Mouse (Mus musculus) forebrain, embryonic 14.5 days (tissue): Measurements from ENCODE around the gene Nek4. TPM values are rescaled to one million over a fixed set of nuclear protein-coding genes. Genes with fewer than 3 reads are reported as not detected.
A peak's percentile ranks its signal among the peaks of the same experiment; 100 is the strongest.

Experiments
- ATAC-seq: fragments of 200-750 bp; cut with Nextera tagmentation; 2 replicates; pipeline ENCODE4 v1.8.0; 2017; ENCODE audit warnings: mild to moderate bottlenecking, moderate library complexity
- DNase-seq: peaks from one replicate; pipeline ENCODE4 v3.0.0-alpha.2; 2015; ENCODE audit warnings: low spot score
- H3K27ac ChIP-seq: fragments of 300-500 bp; sonication (generic); 2 replicates; pipeline ENCODE4 v1.5.1; 2014; ENCODE audit warnings: low read depth, mild to moderate bottlenecking, control low read depth, low read length, moderate library complexity
- H3K27me3 ChIP-seq: fragments of 300-500 bp; sonication (generic); replicated peaks from 2 replicates; pipeline ENCODE4 v1.6.1; 2014; ENCODE audit warnings: low read length, control low read depth, mixed read lengths; ENCODE audit not compliant: control insufficient read depth, insufficient read depth
- H3K36me3 ChIP-seq: fragments of 300-500 bp; sonication (generic); 2 replicates; pipeline ENCODE4 v1.6.1; 2014; ENCODE audit warnings: low read length, control low read depth; ENCODE audit not compliant: control insufficient read depth, insufficient read depth
- H3K4me1 ChIP-seq: fragments of 300-500 bp; sonication (generic); 2 replicates; pipeline ENCODE4 v1.6.1; 2014; ENCODE audit warnings: antibody characterized with exemption, low read length, control low read depth; ENCODE audit not compliant: control insufficient read depth, insufficient read depth
- H3K4me2 ChIP-seq: fragments of 300-500 bp; sonication (generic); 2 replicates; pipeline ENCODE4 v1.6.1; 2014; ENCODE audit warnings: mild to moderate bottlenecking, control low read depth, low read length
- H3K4me3 ChIP-seq: fragments of 300-500 bp; sonication (generic); 2 replicates; pipeline ENCODE4 v1.5.1; 2014; ENCODE audit warnings: low read depth, low read length, control low read depth
- H3K9ac ChIP-seq: fragments of 300-500 bp; sonication (generic); 2 replicates; pipeline ENCODE4 v1.6.1; 2014; ENCODE audit warnings: mild to moderate bottlenecking, low read length, control low read depth, moderate library complexity
- H3K9me3 ChIP-seq: fragments of 300-500 bp; sonication (generic); replicated peaks from 2 replicates; pipeline ENCODE4 v1.6.1; 2016; ENCODE audit warnings: low read length, control low read depth, mixed read lengths; ENCODE audit not compliant: control insufficient read depth
- WGBS: fragments of 180-500 bp; shearing (Covaris S2); extraction: QIAGEN DNeasy Blood & Tissue Kit; methylation state at CpG from one replicate; pipeline ENCODE4 v1.1.7; 2014; 5-methylcytosine and 5-hydroxymethylcytosine counted together
- polyA plus RNA-seq: library from polyadenylated mRNA; unstranded; fragments of >200 nt; fragmentation: Nextera tagmentation; extraction: Ambion mirVana; gene quantifications from 2 replicates; pipeline ENCODE4 v1.2.1, GENCODE M21; 2014

The Nek4 gene
- polyA plus RNA-seq, 1 experiment from 2014 or later = 11.2 TPM

DNA sequence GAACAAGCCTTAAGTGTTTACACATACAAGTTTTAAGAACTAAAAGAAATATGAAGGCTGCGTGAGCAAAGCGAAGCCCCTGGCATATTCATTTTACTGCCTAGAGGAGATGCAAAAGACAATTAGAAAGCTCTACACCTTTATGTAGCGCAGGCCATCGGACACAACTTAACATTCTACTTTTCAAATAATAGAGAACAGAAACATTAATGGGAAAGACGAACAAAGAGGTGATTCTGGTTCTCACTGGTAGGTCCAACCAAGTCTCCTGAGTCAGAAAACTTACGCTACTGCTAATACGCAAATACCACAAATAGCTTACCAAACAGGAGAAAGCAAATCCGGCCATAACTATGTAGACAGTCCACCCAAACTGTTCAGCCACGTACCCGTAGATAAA is 49.2 kb downstream of the Nek4 start:
- 64% methylated on average over 10 of the region's 10 CpGs for WGBS
- Histone ChIP-seq H3K9me3 (no peaks in the 10 kb centered on the region), H3K27ac (no peak overlapping the region), H3K36me3 (0 out of 2 replicates have a peak, but pooled peaks cover 6% of the 10 kb centered on the region), H3K27me3 (no peaks in the 10 kb centered on the region), H3K9ac (peak overlapping the region; percentile 92), H3K4me1 (peaks cover 11% of the 10 kb centered on the region), H3K4me3 (peak overlapping the region; percentile 92), H3K4me2 (peak overlapping the region; percentile 56)
- no peak for DNase-seq
- no peak for ATAC-seq

DNA sequence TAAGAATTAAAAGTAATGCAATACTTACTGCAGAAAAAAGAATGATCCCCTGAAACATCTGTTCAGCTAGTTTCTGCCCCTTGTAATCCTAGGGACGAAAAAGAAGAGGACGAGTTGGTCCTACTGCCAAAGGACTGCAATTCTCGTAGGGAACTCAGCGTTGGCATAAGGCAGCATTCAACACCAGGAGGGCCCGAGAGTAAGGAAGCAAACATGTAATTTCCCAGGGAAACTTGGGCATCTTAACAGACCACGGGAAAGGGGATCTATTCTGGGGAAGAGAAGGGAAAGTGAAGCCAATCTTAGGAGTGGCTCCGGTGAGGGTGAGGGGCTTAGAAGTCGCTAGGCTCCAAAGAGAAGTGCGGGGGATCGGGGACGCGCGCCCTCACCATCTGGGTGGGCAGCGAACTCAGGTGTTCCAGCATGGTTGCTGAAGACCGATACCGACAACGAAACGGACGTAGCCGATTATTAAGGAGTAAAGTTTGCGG is 49.7 kb downstream of the Nek4 start:
- ATAC-seq = no peak; the same call in 1 of the 2 replicates
- H3K27me3 ChIP-seq = no peaks in the 10 kb centered on the region
- H3K4me1 ChIP-seq = peaks cover 11% of the 10 kb centered on the region
- 0 out of 2 replicates have a peak, but pooled peaks cover 9% of the 10 kb centered on the region for H3K36me3 ChIP-seq
- DNase-seq = no peak
- peak overlapping the region; percentile 92 for H3K9ac ChIP-seq
- H3K27ac ChIP-seq = no peak overlapping the region
- H3K4me2 ChIP-seq = peak overlapping the region; percentile 56
- H3K4me3 ChIP-seq = peak overlapping the region; percentile 92
- WGBS = under 1% methylated on average over 21 of the region's 21 CpGs
- no peaks in the 10 kb centered on the region for H3K9me3 ChIP-seq

DNA sequence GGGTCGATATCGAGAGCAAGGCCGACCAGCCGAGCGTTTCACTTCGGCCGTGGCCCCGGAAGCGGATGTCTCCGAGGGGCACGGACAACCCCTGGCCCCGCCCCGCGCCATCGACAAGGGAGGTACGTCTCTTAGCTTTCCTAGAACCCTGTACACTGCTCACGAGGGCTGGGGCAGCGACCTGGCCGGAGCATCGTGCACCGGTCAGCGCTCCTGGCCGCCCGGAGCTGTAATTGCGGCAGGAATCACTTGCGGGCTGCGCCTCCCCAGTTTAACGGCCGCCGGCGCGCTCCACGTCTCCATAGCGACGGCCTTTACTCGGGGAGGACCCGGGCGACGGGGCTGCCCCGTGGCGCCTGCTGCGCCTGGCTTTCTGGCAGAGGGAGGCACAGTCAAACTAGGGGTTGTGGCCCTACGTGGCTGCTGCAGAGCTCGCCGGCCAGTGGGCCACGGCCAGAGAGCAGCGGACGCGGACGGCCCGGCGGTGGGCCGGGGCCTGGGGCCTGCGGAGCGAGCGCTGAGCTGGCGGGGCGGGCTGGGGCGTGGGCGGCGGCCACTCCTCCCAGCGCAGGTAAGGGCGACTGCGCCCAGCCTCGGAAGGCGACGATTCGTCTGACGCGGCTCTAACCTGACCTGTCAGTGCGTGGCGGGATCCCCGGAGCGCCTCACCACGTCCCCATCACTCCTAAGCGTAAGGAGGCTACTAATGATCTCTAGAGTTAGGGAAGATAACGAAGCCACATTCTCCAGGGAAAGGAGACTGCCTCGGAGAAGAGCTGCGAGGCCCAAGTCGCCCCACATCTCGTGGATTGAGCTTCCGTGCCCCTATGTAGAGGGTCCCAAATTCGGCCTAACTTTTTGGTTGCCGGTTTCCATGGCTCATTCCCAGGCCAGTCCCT is 50.4 kb downstream of the Nek4 start, which contains the start of the genes Glt8d1 and Spcs1:
Gene Glt8d1 (plus strand): TSS at position 94 of the 899 bp plus-strand sequence.
Gene Spcs1 (minus strand): TSS at position 366 of the 899 bp plus-strand sequence.
- H3K4me1 ChIP-seq = peaks cover 11% of the 10 kb centered on the region
- DNase-seq (peak; percentile 82), ATAC-seq (peak; percentile 95)
- no peaks in the 10 kb centered on the region for H3K27me3 ChIP-seq
- peaks cover 11% of the 10 kb centered on the region; the same call in 1 of the 2 replicates for H3K36me3 ChIP-seq
- peak within 1 kb of the TSS; percentile 92 for H3K9ac ChIP-seq
- H3K9me3 ChIP-seq = no peaks in the 10 kb centered on the region
- H3K4me3 ChIP-seq = peak within 1 kb of the TSS; percentile 92
- H3K27ac ChIP-seq = peak within 1 kb of the TSS; percentile 89
- peak within 1 kb of the TSS; percentile 56 for H3K4me2 ChIP-seq
- under 1% methylated on average over 81 of the region's 84 CpGs for WGBS

DNA sequence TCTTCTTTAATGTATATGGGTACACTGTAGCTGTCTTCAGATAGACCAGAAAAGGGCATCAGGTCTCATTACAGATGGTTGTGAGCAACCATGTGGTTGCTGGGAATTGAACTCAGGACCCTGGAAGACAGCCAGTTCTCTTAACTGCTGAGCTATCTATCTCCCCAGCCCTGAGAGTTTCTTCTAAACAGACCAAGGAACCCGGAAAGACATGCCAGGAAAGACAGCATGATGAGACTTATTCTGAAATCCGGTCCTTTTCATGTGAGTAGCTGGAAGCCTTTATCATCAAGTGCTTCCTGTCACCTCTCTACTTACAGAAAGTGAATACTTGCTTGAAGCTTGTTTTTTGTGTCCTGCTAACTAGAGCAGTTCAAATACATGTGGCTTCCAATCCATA is 53.4 kb downstream of the Nek4 start:
- Histone ChIP-seq H3K4me1 (peaks cover 11% of the 10 kb centered on the region), H3K36me3 (peaks cover 35% of the 10 kb centered on the region), H3K9ac (no peak overlapping the region), H3K27me3 (no peaks in the 10 kb centered on the region), H3K4me2 (no peak overlapping the region), H3K9me3 (no peaks in the 10 kb centered on the region), H3K4me3 (no peak overlapping the region), H3K27ac (no peak overlapping the region)
- ATAC-seq (no peak), DNase-seq (no peak)
- WGBS = 83% methylated on average over 2 of the region's 2 CpGs

DNA sequence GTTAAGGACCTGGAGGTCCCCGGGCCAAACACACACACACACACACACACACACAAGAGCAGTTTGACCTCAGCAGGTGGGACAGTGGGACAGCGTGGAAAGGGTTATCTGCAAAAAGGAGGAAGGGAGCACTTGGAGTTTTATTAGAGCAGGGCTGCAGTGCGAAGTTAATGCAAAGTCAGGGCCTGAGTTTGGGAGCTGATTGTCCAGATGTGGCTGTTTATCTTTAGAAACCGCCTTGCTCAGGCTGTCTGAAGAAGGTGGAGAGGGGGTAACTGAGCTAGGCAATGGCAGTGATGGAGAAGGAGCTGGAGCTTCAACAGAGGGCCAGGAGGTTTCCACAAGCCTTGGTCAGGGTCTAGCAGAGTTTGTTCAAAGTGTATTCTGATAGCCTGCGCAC is 55.6 kb downstream of the Nek4 start:
- WGBS = 87% methylated on average over 5 of the region's 5 CpGs
- no peak overlapping the region for H3K27ac ChIP-seq
- no peak overlapping the region for H3K4me2 ChIP-seq
- H3K9me3 ChIP-seq = no peaks in the 10 kb centered on the region
- H3K4me3 ChIP-seq = no peak overlapping the region
- H3K4me1 ChIP-seq = peaks cover 6% of the 10 kb centered on the region
- H3K36me3 ChIP-seq = peaks cover 57% of the 10 kb centered on the region
- DNase-seq (no peak), ATAC-seq (no peak)
- H3K9ac ChIP-seq = no peak overlapping the region
- H3K27me3 ChIP-seq = no peaks in the 10 kb centered on the region

DNA sequence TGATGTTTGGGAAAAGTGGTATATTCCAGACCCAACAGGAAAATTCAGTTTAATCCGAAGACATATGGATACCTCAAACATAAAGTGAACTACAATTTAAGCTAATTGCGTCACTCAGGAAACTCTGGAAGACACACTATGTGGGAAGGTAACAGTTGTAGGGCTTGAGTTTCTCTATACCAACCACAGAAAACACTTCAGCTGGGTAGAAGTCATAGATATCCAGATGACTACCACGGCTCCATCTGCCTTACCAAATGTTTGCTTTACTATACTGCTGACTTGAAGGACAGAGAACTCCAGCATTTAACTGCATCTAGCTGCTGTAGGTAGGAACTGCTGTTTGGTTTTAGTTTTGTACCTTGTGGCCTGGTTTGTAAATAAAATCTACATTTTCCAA is 60.4 kb downstream of the Nek4 start:
- no peaks in the 10 kb centered on the region for H3K4me1 ChIP-seq
- no peaks in the 10 kb centered on the region for H3K9me3 ChIP-seq
- ATAC-seq (no peak), DNase-seq (no peak)
- H3K27me3 ChIP-seq = no peaks in the 10 kb centered on the region
- H3K27ac ChIP-seq = no peak overlapping the region
- H3K36me3 ChIP-seq = peaks cover 93% of the 10 kb centered on the region
- 91% methylated on average over 3 of the region's 3 CpGs for WGBS
- H3K4me2 ChIP-seq = no peak overlapping the region
- H3K9ac ChIP-seq = no peak overlapping the region
- H3K4me3 ChIP-seq = no peak overlapping the region

DNA sequence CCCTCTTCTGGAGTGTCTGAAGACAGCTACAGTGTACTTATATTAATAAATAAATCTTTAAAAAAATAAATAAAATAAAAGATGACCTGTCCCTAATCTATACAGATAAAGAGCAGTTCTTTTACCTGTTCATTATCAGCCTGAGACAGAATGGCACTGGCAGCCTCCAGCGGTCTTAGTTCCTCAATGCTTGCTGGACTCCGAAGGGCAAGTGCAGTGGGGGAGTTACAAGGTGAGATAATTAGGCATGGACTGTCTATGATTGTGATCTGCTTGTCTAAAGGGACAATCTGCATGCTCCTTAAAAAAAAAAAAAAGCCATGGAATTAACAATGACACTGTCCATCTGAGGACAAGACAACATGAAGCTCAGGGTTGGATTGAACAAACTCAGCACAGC is 62.8 kb downstream of the Nek4 start:
- DNase-seq = no peak
- Histone ChIP-seq H3K36me3 (peaks cover 84% of the 10 kb centered on the region), H3K4me1 (peaks cover 10% of the 10 kb centered on the region), H3K9ac (no peak overlapping the region), H3K27ac (no peak overlapping the region), H3K4me3 (no peak overlapping the region), H3K9me3 (no peaks in the 10 kb centered on the region), H3K27me3 (no peaks in the 10 kb centered on the region), H3K4me2 (no peak overlapping the region)
- ATAC-seq = no peak
- WGBS = 99% methylated on average over 2 of the region's 2 CpGs

DNA sequence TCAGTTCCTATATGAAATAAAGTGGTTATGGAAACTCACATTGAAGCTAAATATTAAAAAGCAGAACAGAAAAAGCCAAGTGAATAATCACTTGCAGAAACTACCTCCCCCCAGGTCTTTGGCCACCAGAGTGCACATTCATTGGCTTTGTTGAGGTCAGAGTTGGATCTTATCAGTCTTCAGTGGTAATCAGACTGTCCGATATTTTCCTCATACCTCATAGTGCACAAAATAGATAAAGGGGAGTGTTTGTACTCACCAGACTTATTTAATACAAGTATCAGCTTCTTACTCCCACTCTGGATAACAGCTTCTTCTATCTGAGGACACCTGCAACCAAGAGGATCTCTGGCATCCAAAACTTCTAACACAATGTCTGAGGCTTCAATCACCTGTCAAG is 64.9 kb downstream of the Nek4 start:
- DNase-seq (no peak), ATAC-seq (no peak)
- H3K9ac ChIP-seq = no peak overlapping the region
- no peak overlapping the region for H3K4me3 ChIP-seq
- peaks cover 20% of the 10 kb centered on the region for H3K4me1 ChIP-seq
- H3K4me2 ChIP-seq = no peak overlapping the region
- H3K9me3 ChIP-seq = no peaks in the 10 kb centered on the region
- H3K27ac ChIP-seq = no peak overlapping the region
- no peaks in the 10 kb centered on the region for H3K27me3 ChIP-seq
- WGBS = 100% methylated on average over 1 of the region's 1 CpGs
- peaks cover 67% of the 10 kb centered on the region for H3K36me3 ChIP-seq

DNA sequence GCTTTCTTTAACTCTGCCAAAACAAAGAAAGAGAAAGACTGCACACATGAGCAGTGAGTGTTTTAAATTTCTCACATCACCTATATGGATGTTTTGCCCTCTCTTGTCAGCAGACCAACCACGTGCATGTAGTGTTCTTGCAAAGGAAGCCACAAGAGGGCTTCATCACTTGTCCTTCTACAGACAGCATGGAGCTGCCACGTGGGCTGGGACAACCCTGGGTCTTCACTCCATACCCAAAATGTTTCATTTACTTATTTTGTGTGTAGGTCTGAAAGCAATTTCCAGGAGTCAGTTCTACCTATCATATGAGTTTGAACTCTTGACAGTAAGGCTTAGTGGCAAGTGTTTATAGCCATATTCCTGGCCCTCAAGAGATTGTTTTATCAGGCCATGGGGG is 66.7 kb downstream of the Nek4 start:
- peak overlapping the region; percentile 73 for H3K4me3 ChIP-seq
- WGBS = 0% methylated on average over 2 of the region's 2 CpGs
- ATAC-seq (no peak; the same call in 1 of the 2 replicates), DNase-seq (peak; percentile 11)
- no peaks in the 10 kb centered on the region for H3K9me3 ChIP-seq
- H3K27ac ChIP-seq = no peak overlapping the region
- peak overlapping the region; percentile 82 for H3K4me2 ChIP-seq
- peaks cover 58% of the 10 kb centered on the region for H3K36me3 ChIP-seq
- H3K9ac ChIP-seq = peak overlapping the region; percentile 90
- H3K4me1 ChIP-seq = peaks cover 20% of the 10 kb centered on the region
- no peaks in the 10 kb centered on the region for H3K27me3 ChIP-seq
